Mouse (Mus musculus) hindbrain, embryonic 16.5 days (tissue): ENCODE measurements around the gene Tldc1. TPM values are rescaled to one million over a fixed set of nuclear protein-coding genes. Genes with fewer than 3 reads are reported as not detected.

Experiments used
- ATAC-seq: fragments of 200-750 bp; cut with Nextera tagmentation; 2 replicates; pipeline ENCODE4 v1.8.0; 2017; ENCODE audit warnings: moderate TSS enrichment, moderate library complexity
- H3K27ac ChIP-seq: fragments of 300-500 bp; sonication (generic); 2 replicates; pipeline ENCODE4 v1.5.1; 2014; ENCODE audit warnings: low read depth, mild to moderate bottlenecking, control low read depth, low read length, moderate library complexity
- H3K27me3 ChIP-seq: fragments of 300-500 bp; sonication (generic); replicated peaks from 2 replicates; pipeline ENCODE4 v1.6.1; 2014; ENCODE audit warnings: low read length; ENCODE audit not compliant: control insufficient read depth, insufficient read depth
- H3K36me3 ChIP-seq: fragments of 300-500 bp; sonication (generic); 2 replicates; pipeline ENCODE4 v1.6.1; 2014; ENCODE audit warnings: mild to moderate bottlenecking, low read length, moderate library complexity, mixed read lengths; ENCODE audit not compliant: control insufficient read depth, insufficient read depth
- H3K4me1 ChIP-seq: fragments of 300-500 bp; sonication (generic); 2 replicates; pipeline ENCODE4 v1.6.1; 2014; ENCODE audit warnings: low read depth, low read length; ENCODE audit not compliant: control insufficient read depth, insufficient read depth
- H3K4me2 ChIP-seq: fragments of 300-500 bp; sonication (generic); 2 replicates; pipeline ENCODE4 v1.6.1; 2014; ENCODE audit warnings: mild to moderate bottlenecking, low read length, control low read depth, moderate library complexity
- H3K4me3 ChIP-seq: fragments of 300-500 bp; sonication (generic); 2 replicates; pipeline ENCODE4 v1.5.1; 2014; ENCODE audit warnings: mild to moderate bottlenecking, low read length, control low read depth, moderate library complexity
- H3K9ac ChIP-seq: fragments of 300-500 bp; sonication (generic); 2 replicates; pipeline ENCODE4 v1.6.1; 2014; ENCODE audit warnings: low read depth, mild to moderate bottlenecking, control low read depth, low read length, moderate library complexity
- H3K9me3 ChIP-seq: fragments of 300-500 bp; sonication (generic); 2 replicates; pipeline ENCODE4 v1.6.1; 2014; ENCODE audit warnings: mild to moderate bottlenecking, low read length, moderate library complexity; ENCODE audit not compliant: control insufficient read depth
- WGBS: fragments of 180-500 bp; shearing (Covaris S2); extraction: QIAGEN DNeasy Blood & Tissue Kit; methylation state at CpG from one replicate; pipeline ENCODE4 v1.1.7; 2014; 5-methylcytosine and 5-hydroxymethylcytosine counted together
- polyA plus RNA-seq: library from polyadenylated mRNA; unstranded; fragments of >200 nt; fragmentation: Nextera tagmentation; extraction: Ambion mirVana; gene quantifications from 2 replicates; pipeline ENCODE4 v1.2.1, GENCODE M21; 2015

Gene Tldc1
- polyA plus RNA-seq, 1 experiment from 2014 or later = 11.4 TPM

DNA sequence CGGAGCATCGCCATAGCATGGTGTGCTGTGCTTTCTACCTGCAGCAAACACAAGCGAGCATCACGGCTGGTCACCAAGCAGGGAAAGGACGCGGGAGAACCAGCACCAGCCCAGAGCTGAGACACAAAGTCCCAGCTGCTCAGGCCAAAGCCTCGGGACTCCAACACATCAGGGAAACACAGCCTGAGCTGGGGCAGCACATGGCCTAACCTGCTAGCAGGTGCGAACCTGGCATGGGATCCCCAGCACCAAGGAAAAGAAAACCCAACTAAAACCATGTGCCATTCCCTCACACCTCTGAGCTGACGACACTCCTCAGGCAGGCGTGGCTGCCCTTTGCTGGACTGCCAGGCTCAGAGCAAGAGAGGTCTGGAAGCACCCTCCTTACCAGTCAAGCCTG lies 12.9 kb downstream of the Tldc1 start:
- Histone ChIP-seq H3K9me3 (no peaks in the 10 kb centered on the region), H3K4me1 (no peaks in the 10 kb centered on the region), H3K4me2 (no peak overlapping the region), H3K9ac (no peak overlapping the region), H3K36me3 (peaks cover 16% of the 10 kb centered on the region), H3K27ac (no peak overlapping the region), H3K27me3 (no peaks in the 10 kb centered on the region), H3K4me3 (no peak overlapping the region)
- 86% methylated on average over 10 of the region's 10 CpGs for WGBS
- no peak for ATAC-seq

GRCm38 (mm10) chr8:119762226-119763220 lies 15.7 kb downstream of the Tldc1 start:
- Histone ChIP-seq H3K27me3 (no peaks in the 10 kb centered on the region), H3K27ac (no peak overlapping the region), H3K36me3 (peaks cover 12% of the 10 kb centered on the region), H3K4me3 (no peak overlapping the region), H3K9ac (no peak overlapping the region), H3K4me2 (no peak overlapping the region), H3K9me3 (no peaks in the 10 kb centered on the region), H3K4me1 (0 out of 2 replicates have a peak, but pooled peaks cover 3% of the 10 kb centered on the region)
- WGBS = 92% methylated on average over 21 of the region's 21 CpGs
- ATAC-seq = no peak

- Histone ChIP-seq H3K4me2 (no peak overlapping the region), H3K4me1 (0 out of 2 replicates have a peak, but pooled peaks cover 3% of the 10 kb centered on the region), H3K27ac (no peak overlapping the region), H3K36me3 (peaks cover 4% of the 10 kb centered on the region), H3K9ac (no peak overlapping the region), H3K9me3 (no peaks in the 10 kb centered on the region), H3K27me3 (no peaks in the 10 kb centered on the region), H3K4me3 (no peak overlapping the region)
- no peak for ATAC-seq
- WGBS = 91% methylated on average over 11 of the region's 11 CpGs
Measured at GRCm38 (mm10) chr8:119761692-119762091, 16.5 kb downstream of the Tldc1 start.

GRCm38 (mm10) chr8:119756538-119756937 lies 21.7 kb downstream of the Tldc1 start:
- H3K9me3 ChIP-seq = no peaks in the 10 kb centered on the region
- H3K27ac ChIP-seq = no peak overlapping the region
- H3K4me2 ChIP-seq = no peak overlapping the region
- peaks cover 10% of the 10 kb centered on the region for H3K4me1 ChIP-seq
- H3K4me3 ChIP-seq = no peak overlapping the region
- 54% methylated on average over 5 of the region's 5 CpGs for WGBS
- no peak overlapping the region for H3K9ac ChIP-seq
- H3K36me3 ChIP-seq = peaks cover under 1% of the 10 kb centered on the region; the same call in 1 of the 2 replicates
- H3K27me3 ChIP-seq = no peaks in the 10 kb centered on the region
- no peak for ATAC-seq

DNA sequence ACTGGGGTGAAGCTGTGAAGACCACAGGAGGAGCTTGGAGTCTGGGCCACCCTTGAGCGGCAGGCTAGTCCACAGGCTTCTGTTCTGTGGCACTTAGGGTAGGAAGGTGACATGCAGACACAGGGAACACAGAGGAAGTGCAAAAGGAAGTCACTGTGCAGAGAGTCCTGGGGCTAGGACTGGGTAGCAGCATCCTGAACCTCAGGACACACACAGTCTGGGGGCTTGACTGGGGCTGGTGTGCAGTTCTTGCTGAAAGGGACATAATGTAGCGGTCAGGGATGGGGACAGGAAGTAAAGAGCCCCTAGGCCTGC lies 22.1 kb downstream of the Tldc1 start:
- 62% methylated on average over 2 of the region's 2 CpGs for WGBS
- H3K4me3 ChIP-seq = no peak overlapping the region
- no peak overlapping the region for H3K27ac ChIP-seq
- no peak; the same call in 1 of the 2 replicates for ATAC-seq
- H3K4me2 ChIP-seq = peak overlapping the region; percentile 51; the same call in 1 of the 2 replicates
- H3K9me3 ChIP-seq = no peaks in the 10 kb centered on the region
- H3K27me3 ChIP-seq = no peaks in the 10 kb centered on the region
- H3K4me1 ChIP-seq = peaks cover 10% of the 10 kb centered on the region
- no peak overlapping the region for H3K9ac ChIP-seq
- H3K36me3 ChIP-seq = no peaks in the 10 kb centered on the region

DNA sequence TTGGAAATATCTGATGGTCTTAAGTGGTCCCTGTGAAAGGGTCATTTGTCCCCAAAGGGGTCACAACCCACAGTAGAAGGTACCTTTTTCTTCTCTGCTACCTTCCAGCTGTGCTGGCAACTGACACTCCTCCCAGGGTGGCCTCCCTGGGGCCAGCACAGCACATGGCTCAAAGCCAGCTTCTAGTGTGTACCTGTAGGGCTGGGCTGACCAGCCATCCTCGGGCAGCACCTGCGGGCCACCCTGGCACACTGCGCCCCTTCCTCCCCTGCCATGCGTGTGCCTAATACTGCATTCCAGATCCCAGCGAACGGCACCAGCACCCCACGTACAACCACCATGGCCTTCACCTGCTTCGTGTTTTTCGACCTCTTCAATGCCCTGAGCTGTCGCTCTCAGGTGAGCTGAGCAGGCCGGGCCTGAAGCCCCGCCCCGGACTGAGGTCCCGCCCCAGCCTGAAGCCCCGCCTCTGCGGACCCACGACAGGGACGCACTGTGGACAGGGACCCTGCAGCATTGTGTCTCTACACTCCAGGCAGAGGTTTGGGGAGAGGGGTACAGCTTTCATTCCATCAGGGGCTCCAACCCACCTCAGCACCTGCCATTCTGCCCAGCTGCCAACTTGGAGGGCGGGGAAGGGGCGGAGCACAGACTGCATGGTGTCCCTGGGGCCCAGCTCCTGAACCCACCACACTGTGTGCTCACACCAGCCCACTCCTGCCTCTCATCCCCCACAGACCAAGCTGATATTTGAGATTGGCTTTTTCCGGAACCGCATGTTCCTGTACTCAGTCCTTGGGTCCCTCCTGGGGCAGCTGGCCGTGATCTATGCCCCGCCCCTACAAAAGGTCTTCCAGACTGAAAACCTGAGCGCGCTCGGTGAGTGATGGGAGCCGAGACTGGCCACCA lies 22.7 kb downstream of the Tldc1 start:
- H3K27ac ChIP-seq = no peak overlapping the region
- 21% methylated on average over 28 of the region's 28 CpGs for WGBS
- H3K4me2 ChIP-seq = peak overlapping the region; percentile 51
- peak overlapping the region; percentile 27 for H3K9ac ChIP-seq
- no peaks in the 10 kb centered on the region for H3K36me3 ChIP-seq
- peaks cover 10% of the 10 kb centered on the region for H3K4me1 ChIP-seq
- no peaks in the 10 kb centered on the region for H3K9me3 ChIP-seq
- H3K27me3 ChIP-seq = no peaks in the 10 kb centered on the region
- peak; percentile 64 for ATAC-seq
- peak overlapping the region; percentile 7 for H3K4me3 ChIP-seq

DNA sequence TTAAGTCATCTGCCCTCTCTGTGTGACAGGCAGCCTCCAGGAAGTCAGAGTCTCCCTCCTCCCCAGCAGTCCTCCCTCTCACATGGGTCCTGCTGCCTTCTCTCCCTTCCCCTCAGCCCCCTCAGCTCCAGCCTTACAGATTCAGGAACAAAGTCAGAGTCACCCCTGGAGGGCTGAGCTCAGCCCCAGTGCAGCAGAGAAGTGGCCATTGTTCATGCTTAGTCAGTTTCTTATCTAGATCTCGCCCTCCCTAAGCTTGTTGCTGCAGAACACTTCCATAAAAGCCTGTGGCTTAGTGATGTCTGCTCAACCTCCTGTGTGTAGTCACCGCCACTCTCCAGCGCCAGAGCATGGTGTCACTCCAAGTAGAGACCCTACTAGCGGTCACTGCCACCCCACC lies 33.6 kb downstream of the Tldc1 start:
- Histone ChIP-seq H3K9me3 (no peaks in the 10 kb centered on the region), H3K4me2 (no peak overlapping the region), H3K27ac (no peak overlapping the region), H3K4me1 (no peaks in the 10 kb centered on the region), H3K36me3 (no peaks in the 10 kb centered on the region), H3K4me3 (no peak overlapping the region), H3K27me3 (no peaks in the 10 kb centered on the region), H3K9ac (no peak overlapping the region)
- 84% methylated on average over 4 of the region's 4 CpGs for WGBS
- no peak for ATAC-seq

DNA sequence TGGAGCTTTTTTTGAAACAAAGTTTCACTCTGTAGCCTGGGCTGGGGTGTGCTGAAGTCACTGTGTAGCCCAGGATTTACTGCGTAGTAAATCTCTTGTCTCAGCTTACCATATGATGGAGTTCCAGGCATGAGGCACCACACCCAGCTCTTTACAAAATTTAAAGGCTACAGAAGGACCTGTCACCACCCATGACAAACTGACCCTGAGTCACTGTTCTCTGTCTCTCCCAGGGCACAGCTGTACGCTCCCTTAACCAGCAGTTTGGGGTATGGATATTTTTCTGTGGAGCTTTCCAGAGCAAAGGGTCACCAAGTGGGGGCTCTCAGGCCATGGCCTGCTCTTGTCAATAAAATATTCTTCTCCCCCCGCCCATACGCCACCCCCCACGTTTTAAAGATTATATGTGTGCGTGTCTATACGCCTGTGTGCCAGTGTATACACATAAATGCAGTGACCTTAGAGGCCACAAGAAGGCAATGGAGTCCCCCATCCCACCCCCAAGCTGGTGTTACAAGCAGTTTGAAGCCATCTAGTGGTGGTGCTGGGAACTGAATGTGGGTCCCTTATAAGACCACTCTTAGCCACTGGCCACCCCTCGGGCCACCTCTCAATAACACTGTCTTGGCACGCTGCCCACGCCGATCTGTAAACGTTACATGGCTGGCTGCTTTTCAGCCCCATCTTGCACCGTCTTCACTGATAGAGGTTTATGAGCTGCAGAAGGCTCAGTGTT lies 34.8 kb downstream of the Tldc1 start:
- H3K4me3 ChIP-seq = no peak overlapping the region
- no peaks in the 10 kb centered on the region for H3K9me3 ChIP-seq
- H3K4me2 ChIP-seq = no peak overlapping the region
- H3K4me1 ChIP-seq = no peaks in the 10 kb centered on the region
- no peak overlapping the region for H3K9ac ChIP-seq
- 49% methylated on average over 13 of the region's 13 CpGs for WGBS
- H3K27me3 ChIP-seq = no peaks in the 10 kb centered on the region
- ATAC-seq = no peak
- no peaks in the 10 kb centered on the region for H3K36me3 ChIP-seq
- H3K27ac ChIP-seq = no peak overlapping the region
